Mouse (Mus musculus): Measurements from ENCODE around the gene Myo15b. TPM values are rescaled to one million over a fixed set of nuclear protein-coding genes. Genes with fewer than 3 reads are reported as not detected.

Gene Myo15b
- polyA plus RNA-seq, 1 experiment from 2014 or later: 0.31 TPM

- Histone ChIP-seq H3K27me3 (ENCODE audit: control insufficient read depth, insufficient read depth, low read length) (no peaks in the 10 kb centered on the region), H3K9me3 (replicated peaks; ENCODE audit: control insufficient read depth, low read length) (no peaks in the 10 kb centered on the region), H3K27ac (replicated peaks; ENCODE audit: low read depth, low read length) (0 out of 2 replicates have a peak overlapping the region, but pooled peaks have one; percentile 52), H3K4me3 (ENCODE audit: low read depth, low read length) (no peak overlapping the region), H3K4me1 (ENCODE audit: control insufficient read depth, insufficient read depth, low read length) (peaks cover 3% of the 10 kb centered on the region; the same call in 1 of the 2 replicates), H3K36me3 (replicated peaks; ENCODE audit: control insufficient read depth, insufficient read depth, low read depth, low read length) (no peaks in the 10 kb centered on the region), H3K9ac (replicated peaks; ENCODE audit: low read length) (no peak overlapping the region), H3K4me2 (ENCODE audit: low read depth, low read length) (no peak overlapping the region)
- ATAC-seq (replicated peaks; ENCODE audit: insufficient number of reproducible peaks, low FRiP score, low TSS enrichment, low read depth) (no peak), DNase-seq (ENCODE audit: low spot score) (no peak)
- 70% methylated on average over 5 of the region's 5 CpGs for WGBS
Observed at GRCm38 (mm10) chr11:115902177-115902576, 44.0 kb downstream of the Myo15b start.

GRCm38 (mm10) chr11:115902831-115903230 lies 44.6 kb downstream of the Myo15b start:
- Histone ChIP-seq H3K27ac (replicated peaks; ENCODE audit: low read depth, low read length) (0 out of 2 replicates have a peak overlapping the region, but pooled peaks have one; percentile 52), H3K9me3 (replicated peaks; ENCODE audit: control insufficient read depth, low read length) (no peaks in the 10 kb centered on the region), H3K4me2 (ENCODE audit: low read depth, low read length) (no peak overlapping the region), H3K36me3 (replicated peaks; ENCODE audit: control insufficient read depth, insufficient read depth, low read depth, low read length) (no peaks in the 10 kb centered on the region), H3K4me1 (ENCODE audit: control insufficient read depth, insufficient read depth, low read length) (peaks cover 3% of the 10 kb centered on the region; the same call in 1 of the 2 replicates), H3K4me3 (ENCODE audit: low read depth, low read length) (no peak overlapping the region), H3K27me3 (ENCODE audit: control insufficient read depth, insufficient read depth, low read length) (no peaks in the 10 kb centered on the region), H3K9ac (replicated peaks; ENCODE audit: low read length) (no peak overlapping the region)
- ATAC-seq (replicated peaks; ENCODE audit: insufficient number of reproducible peaks, low FRiP score, low TSS enrichment, low read depth) (no peak), DNase-seq (ENCODE audit: low spot score) (no peak)
- WGBS: 94% methylated on average over 1 of the region's 1 CpGs

GRCm38 (mm10) chr11:115903384-115904230 lies 45.4 kb downstream of the Myo15b start:
- WGBS: 74% methylated on average over 11 of the region's 11 CpGs
- no peak overlapping the region for H3K4me3 ChIP-seq (ENCODE audit: low read depth, low read length)
- H3K9ac ChIP-seq (replicated peaks; ENCODE audit: low read length): no peak overlapping the region
- H3K4me1 ChIP-seq (ENCODE audit: control insufficient read depth, insufficient read depth, low read length): peaks cover 3% of the 10 kb centered on the region; the same call in 1 of the 2 replicates
- H3K36me3 ChIP-seq (replicated peaks; ENCODE audit: control insufficient read depth, insufficient read depth, low read depth, low read length): no peaks in the 10 kb centered on the region
- H3K27me3 ChIP-seq (ENCODE audit: control insufficient read depth, insufficient read depth, low read length): no peaks in the 10 kb centered on the region
- H3K4me2 ChIP-seq (ENCODE audit: low read depth, low read length): no peak overlapping the region
- DNase-seq (ENCODE audit: low spot score) (no peak), ATAC-seq (replicated peaks; ENCODE audit: insufficient number of reproducible peaks, low FRiP score, low TSS enrichment, low read depth) (no peak)
- H3K9me3 ChIP-seq (replicated peaks; ENCODE audit: control insufficient read depth, low read length): no peaks in the 10 kb centered on the region
- no peak overlapping the region for H3K27ac ChIP-seq (replicated peaks; ENCODE audit: low read depth, low read length)

- H3K27ac ChIP-seq (replicated peaks; ENCODE audit: low read depth, low read length): 0 out of 2 replicates have a peak overlapping the region, but pooled peaks have one; percentile 13
- no peaks in the 10 kb centered on the region for H3K36me3 ChIP-seq (replicated peaks; ENCODE audit: control insufficient read depth, insufficient read depth, low read depth, low read length)
- H3K9me3 ChIP-seq (replicated peaks; ENCODE audit: control insufficient read depth, low read length): no peaks in the 10 kb centered on the region
- H3K9ac ChIP-seq (replicated peaks; ENCODE audit: low read length): no peak overlapping the region
- ATAC-seq (replicated peaks; ENCODE audit: insufficient number of reproducible peaks, low FRiP score, low TSS enrichment, low read depth) (no peak), DNase-seq (ENCODE audit: low spot score) (peak; percentile 29)
- no peaks in the 10 kb centered on the region for H3K27me3 ChIP-seq (ENCODE audit: control insufficient read depth, insufficient read depth, low read length)
- no peak overlapping the region for H3K4me2 ChIP-seq (ENCODE audit: low read depth, low read length)
- no peak overlapping the region for H3K4me3 ChIP-seq (ENCODE audit: low read depth, low read length)
- H3K4me1 ChIP-seq (ENCODE audit: control insufficient read depth, insufficient read depth, low read length): peaks cover 3% of the 10 kb centered on the region; the same call in 1 of the 2 replicates
- 72% methylated on average over 8 of the region's 8 CpGs for WGBS
Observed at GRCm38 (mm10) chr11:115904231-115904955, 46.2 kb downstream of the Myo15b start.

GRCm38 (mm10) chr11:115904956-115905790 lies 47.0 kb downstream of the Myo15b start:
- DNase-seq (ENCODE audit: low spot score) (peak; percentile 55), ATAC-seq (replicated peaks; ENCODE audit: insufficient number of reproducible peaks, low FRiP score, low TSS enrichment, low read depth) (no peak)
- WGBS: 42% methylated on average over 16 of the region's 16 CpGs
- Histone ChIP-seq H3K9ac (replicated peaks; ENCODE audit: low read length) (no peak overlapping the region), H3K9me3 (replicated peaks; ENCODE audit: control insufficient read depth, low read length) (no peaks in the 10 kb centered on the region), H3K4me3 (ENCODE audit: low read depth, low read length) (no peak overlapping the region), H3K4me2 (ENCODE audit: low read depth, low read length) (no peak overlapping the region), H3K36me3 (replicated peaks; ENCODE audit: control insufficient read depth, insufficient read depth, low read depth, low read length) (no peaks in the 10 kb centered on the region), H3K27me3 (ENCODE audit: control insufficient read depth, insufficient read depth, low read length) (no peaks in the 10 kb centered on the region), H3K27ac (replicated peaks; ENCODE audit: low read depth, low read length) (0 out of 2 replicates have a peak overlapping the region, but pooled peaks have one; percentile 10), H3K4me1 (ENCODE audit: control insufficient read depth, insufficient read depth, low read length) (peaks cover 2% of the 10 kb centered on the region; the same call in 1 of the 2 replicates)

- H3K27ac ChIP-seq (replicated peaks; ENCODE audit: low read depth, low read length): no peak overlapping the region
- H3K36me3 ChIP-seq (replicated peaks; ENCODE audit: control insufficient read depth, insufficient read depth, low read depth, low read length): no peaks in the 10 kb centered on the region
- WGBS: 80% methylated on average over 3 of the region's 3 CpGs
- no peak overlapping the region for H3K4me3 ChIP-seq (ENCODE audit: low read depth, low read length)
- no peak overlapping the region for H3K4me2 ChIP-seq (ENCODE audit: low read depth, low read length)
- no peak for ATAC-seq (replicated peaks; ENCODE audit: insufficient number of reproducible peaks, low FRiP score, low TSS enrichment, low read depth)
- H3K9ac ChIP-seq (replicated peaks; ENCODE audit: low read length): no peak overlapping the region
- no peaks in the 10 kb centered on the region for H3K27me3 ChIP-seq (ENCODE audit: control insufficient read depth, insufficient read depth, low read length)
- H3K9me3 ChIP-seq (replicated peaks; ENCODE audit: control insufficient read depth, low read length): no peaks in the 10 kb centered on the region
- no peak for DNase-seq (ENCODE audit: low spot score)
- H3K4me1 ChIP-seq (ENCODE audit: control insufficient read depth, insufficient read depth, low read length): no peaks in the 10 kb centered on the region
Observed at GRCm38 (mm10) chr11:115906116-115906515, 47.9 kb downstream of the Myo15b start.

GRCm38 (mm10) chr11:115906521-115906920 lies 48.3 kb downstream of the Myo15b start:
- Histone ChIP-seq H3K4me3 (ENCODE audit: low read depth, low read length) (no peak overlapping the region), H3K9me3 (replicated peaks; ENCODE audit: control insufficient read depth, low read length) (no peaks in the 10 kb centered on the region), H3K4me1 (ENCODE audit: control insufficient read depth, insufficient read depth, low read length) (no peaks in the 10 kb centered on the region), H3K9ac (replicated peaks; ENCODE audit: low read length) (no peak overlapping the region), H3K4me2 (ENCODE audit: low read depth, low read length) (no peak overlapping the region), H3K27me3 (ENCODE audit: control insufficient read depth, insufficient read depth, low read length) (no peaks in the 10 kb centered on the region), H3K27ac (replicated peaks; ENCODE audit: low read depth, low read length) (no peak overlapping the region), H3K36me3 (replicated peaks; ENCODE audit: control insufficient read depth, insufficient read depth, low read depth, low read length) (no peaks in the 10 kb centered on the region)
- no peak for DNase-seq (ENCODE audit: low spot score)
- no peak for ATAC-seq (replicated peaks; ENCODE audit: insufficient number of reproducible peaks, low FRiP score, low TSS enrichment, low read depth)
- 94% methylated on average over 5 of the region's 5 CpGs for WGBS
